Mouse (Mus musculus) ES-Bruce4 (cell line): Measurements from ENCODE around the gene Adamts9.

Experiments
- CTCF ChIP-seq: IDR thresholded peaks from one replicate; pipeline ENCODE4 v1.8.1; 2011; ENCODE audit warnings: low read depth, low read length
- POLR2A ChIP-seq: IDR thresholded peaks from one replicate; pipeline ENCODE4 v1.8.1; 2011; ENCODE audit warnings: low read length; ENCODE audit not compliant: insufficient read depth

- TF ChIP-seq CTCF, result no peak
- TF ChIP-seq POLR2A, result no peak
Observed at GRCm38 (mm10) chr6:92724394-92724793, 218.9 kb downstream of the Adamts9 start.
